Mouse (Mus musculus): ENCODE measurements around the gene Osbpl5.

GRCm38 (mm10) chr7:143691181-143691580, 65.6 kb downstream of the Osbpl5 start:
- TF ChIP-seq CTCF (IDR thresholded peaks at IDR 0.05; ENCODE audit: low read depth) (no peak), EP300 (IDR thresholded peaks at IDR 0.05; ENCODE audit: low read depth) (no peak)

All from liver, postnatal 0 days (tissue).